Mouse (Mus musculus): ENCODE measurements around the gene Csnka2ip.

DNA sequence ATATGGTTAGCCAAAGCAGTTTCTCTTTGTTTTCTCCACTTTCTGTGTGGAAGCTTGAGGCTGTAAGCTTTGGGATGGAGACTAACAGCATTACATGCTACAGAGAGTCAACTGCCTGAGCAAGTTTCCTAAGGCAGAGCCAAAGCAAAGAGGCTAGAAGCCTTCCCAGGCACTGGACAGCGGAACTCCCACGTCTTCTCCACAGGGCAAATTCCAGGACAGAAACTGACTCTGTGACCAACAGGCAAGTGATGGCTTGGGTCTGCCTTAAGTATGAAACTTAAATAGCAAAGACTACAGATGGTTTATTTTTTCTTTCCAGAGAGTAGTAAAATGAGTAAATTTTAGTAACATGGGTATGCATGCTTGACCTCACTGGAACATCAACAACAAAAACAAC is 75.3 kb downstream of the Csnka2ip start:
- TF ChIP-seq CTCF (IDR thresholded peaks at IDR 0.05; ENCODE audit: control insufficient read depth, insufficient read depth, insufficient read length) (no peak), CEBPB (IDR thresholded peaks at IDR 0.05; ENCODE audit: low read depth) (no peak), MAX (IDR thresholded peaks at IDR 0.05) (no peak), MYOD1 (IDR thresholded peaks at IDR 0.05; ENCODE audit: control insufficient read depth, insufficient read length, low read depth) (no peak), MYOG (IDR thresholded peaks at IDR 0.05; ENCODE audit: control insufficient read depth, extremely low read depth, insufficient read length) (no peak), FOSL1 (IDR thresholded peaks at IDR 0.05; ENCODE audit: insufficient read depth, low read length, poor library complexity, severe bottlenecking) (no peak), USF1 (IDR thresholded peaks at IDR 0.05; ENCODE audit: low read depth) (no peak)
